Mouse (Mus musculus) embryonic facial prominence, embryonic 13.5 days (tissue): ENCODE measurements around the gene Guk1. TPM values are rescaled to one million over a fixed set of nuclear protein-coding genes. Genes with fewer than 3 reads are reported as not detected.

Experiments
- ATAC-seq: fragments of 200-750 bp; cut with Nextera tagmentation; 2 replicates; pipeline ENCODE4 v1.8.0; 2017; ENCODE audit warnings: low read depth; ENCODE audit not compliant: insufficient number of reproducible peaks, insufficient read depth, low FRiP score, low TSS enrichment
- H3K27ac ChIP-seq: fragments of 300-500 bp; sonication (generic); 2 replicates; pipeline ENCODE4 v1.5.1; 2015; ENCODE audit warnings: moderate library complexity, mild to moderate bottlenecking, inconsistent platforms
- H3K27me3 ChIP-seq: fragments of 300-500 bp; sonication (generic); 2 replicates; pipeline ENCODE4 v1.6.1; 2015; ENCODE audit warnings: mild to moderate bottlenecking, inconsistent platforms
- H3K36me3 ChIP-seq: fragments of 300-500 bp; sonication (generic); 2 replicates; pipeline ENCODE4 v1.6.1; 2015; ENCODE audit warnings: mild to moderate bottlenecking, inconsistent platforms
- H3K4me1 ChIP-seq: fragments of 300-500 bp; sonication (generic); 2 replicates; pipeline ENCODE4 v1.6.1; 2015; ENCODE audit warnings: inconsistent platforms
- H3K4me2 ChIP-seq: fragments of 300-500 bp; sonication (generic); 2 replicates; pipeline ENCODE4 v1.6.1; 2015; ENCODE audit warnings: moderate library complexity, mild to moderate bottlenecking, inconsistent platforms
- H3K4me3 ChIP-seq: fragments of 300-500 bp; sonication (generic); 2 replicates; pipeline ENCODE4 v1.5.1; 2015; ENCODE audit warnings: mild to moderate bottlenecking, inconsistent platforms
- H3K9ac ChIP-seq: fragments of 300-500 bp; sonication (generic); 2 replicates; pipeline ENCODE4 v1.6.1; 2015; ENCODE audit warnings: mild to moderate bottlenecking, inconsistent platforms
- H3K9me3 ChIP-seq: fragments of 300-500 bp; sonication (generic); 2 replicates; pipeline ENCODE4 v1.6.1; 2016; ENCODE audit warnings: inconsistent platforms
- WGBS: fragments of 180-500 bp; shearing (Covaris S2); methylation state at CpG from one replicate; pipeline ENCODE4 v1.1.7; 2015; ENCODE audit warnings: mixed read lengths; 5-methylcytosine and 5-hydroxymethylcytosine counted together
- polyA plus RNA-seq: library from polyadenylated mRNA; unstranded; fragments of >200 nt; fragmentation: Nextera tagmentation; extraction: Ambion mirVana; gene quantifications from 2 replicates; pipeline ENCODE4 v1.2.1, GENCODE M21; 2015

Gene Guk1
- polyA plus RNA-seq, 1 experiment from 2014 or later: 142 TPM

DNA sequence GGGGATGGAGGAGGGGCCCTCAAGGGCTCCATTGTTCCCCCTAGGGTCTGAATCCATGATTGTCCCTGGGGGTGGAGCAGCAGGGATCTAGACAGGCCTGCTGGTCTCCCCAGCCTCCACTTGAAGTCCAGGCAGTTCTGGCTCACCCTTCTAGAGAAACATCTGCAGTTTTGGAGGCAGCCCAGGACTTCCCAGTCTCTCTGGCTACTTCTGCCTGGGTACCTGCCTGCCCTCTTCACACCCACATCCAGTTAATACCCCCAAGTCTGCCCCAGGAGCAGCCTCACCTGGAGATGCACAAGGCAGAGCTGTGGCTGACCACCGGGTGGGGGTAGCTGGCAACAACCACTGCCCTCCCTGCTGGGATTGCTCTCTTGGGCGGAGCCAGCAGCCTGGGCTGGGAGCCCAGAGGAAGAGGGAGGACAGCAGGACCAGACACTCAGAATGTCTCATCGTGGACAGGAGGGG is 9.1 kb downstream of the Guk1 start, which contains the start of gene Gjc2:
TSS of gene Gjc2 (minus strand) at position 350 of the 468 bp plus-strand sequence.
- WGBS: 46% methylated on average over 3 of the region's 3 CpGs
- no peak for ATAC-seq
- no peak within 1 kb of the TSS for H3K27ac ChIP-seq
- no peak within 1 kb of the TSS for H3K4me3 ChIP-seq
- peaks cover 25% of the 10 kb centered on the region for H3K27me3 ChIP-seq
- no peak within 1 kb of the TSS for H3K9ac ChIP-seq
- H3K36me3 ChIP-seq: peaks cover 48% of the 10 kb centered on the region
- H3K4me1 ChIP-seq: no peaks in the 10 kb centered on the region
- H3K9me3 ChIP-seq: no peaks in the 10 kb centered on the region
- no peak within 1 kb of the TSS for H3K4me2 ChIP-seq

- H3K9me3 ChIP-seq: no peaks in the 10 kb centered on the region
- H3K4me1 ChIP-seq: peaks cover 9% of the 10 kb centered on the region
- peak overlapping the region; percentile 28 for H3K4me3 ChIP-seq
- H3K36me3 ChIP-seq: no peaks in the 10 kb centered on the region
- H3K4me2 ChIP-seq: peak overlapping the region; percentile 50
- 6% methylated on average over 34 of the region's 34 CpGs for WGBS
- no peak for ATAC-seq
- no peak overlapping the region for H3K27ac ChIP-seq
- peaks cover 85% of the 10 kb centered on the region for H3K27me3 ChIP-seq
- H3K9ac ChIP-seq: no peak overlapping the region
These were observed 15.1 kb downstream of the Guk1 start for GRCm38 (mm10) chr11:59176921-59177320.

- Histone ChIP-seq H3K27me3 (peaks cover 88% of the 10 kb centered on the region), H3K4me1 (peaks cover 9% of the 10 kb centered on the region), H3K9me3 (no peaks in the 10 kb centered on the region), H3K4me2 (peak overlapping the region; percentile 50), H3K4me3 (peak overlapping the region; percentile 28), H3K9ac (peak overlapping the region; percentile 49; the same call in 1 of the 2 replicates), H3K27ac (no peak overlapping the region), H3K36me3 (no peaks in the 10 kb centered on the region)
- 4% methylated on average over 48 of the region's 48 CpGs for WGBS
- ATAC-seq: no peak
These were observed 15.5 kb downstream of the Guk1 start for GRCm38 (mm10) chr11:59176475-59176874.

GRCm38 (mm10) chr11:59174189-59174838 is 17.7 kb downstream of the Guk1 start:
- Histone ChIP-seq H3K4me2 (no peak overlapping the region), H3K9me3 (no peaks in the 10 kb centered on the region), H3K27me3 (peaks cover 79% of the 10 kb centered on the region), H3K9ac (no peak overlapping the region), H3K27ac (no peak overlapping the region), H3K4me1 (peaks cover 9% of the 10 kb centered on the region), H3K36me3 (no peaks in the 10 kb centered on the region), H3K4me3 (no peak overlapping the region)
- no peak for ATAC-seq
- WGBS: 50% methylated on average over 6 of the region's 6 CpGs

DNA sequence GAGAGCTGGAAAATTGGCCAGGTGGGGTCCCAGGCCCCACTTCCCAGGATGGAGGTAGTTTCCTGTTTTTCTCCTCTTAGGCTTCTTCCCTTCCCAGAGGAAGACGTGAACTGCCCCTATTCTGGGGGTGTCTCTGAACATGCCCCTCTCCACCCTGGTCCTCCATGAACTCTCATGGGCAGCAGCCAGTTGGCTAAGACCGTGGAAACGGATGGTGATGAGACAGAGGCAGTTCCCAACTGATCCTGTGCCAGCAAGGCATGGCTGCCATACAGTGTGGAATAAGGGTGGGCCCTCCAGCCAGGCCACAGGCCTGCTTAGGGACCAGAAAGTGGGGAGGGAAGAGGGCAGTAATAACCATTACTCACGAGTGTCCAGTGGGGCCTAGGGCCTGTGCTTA is 21.5 kb downstream of the Guk1 start:
- no peak overlapping the region for H3K4me2 ChIP-seq
- no peak for ATAC-seq
- no peaks in the 10 kb centered on the region for H3K4me1 ChIP-seq
- H3K27me3 ChIP-seq: peaks cover 42% of the 10 kb centered on the region
- WGBS: 71% methylated on average over 4 of the region's 4 CpGs
- H3K9me3 ChIP-seq: no peaks in the 10 kb centered on the region
- no peak overlapping the region for H3K4me3 ChIP-seq
- H3K27ac ChIP-seq: no peak overlapping the region
- H3K9ac ChIP-seq: no peak overlapping the region
- H3K36me3 ChIP-seq: no peaks in the 10 kb centered on the region

DNA sequence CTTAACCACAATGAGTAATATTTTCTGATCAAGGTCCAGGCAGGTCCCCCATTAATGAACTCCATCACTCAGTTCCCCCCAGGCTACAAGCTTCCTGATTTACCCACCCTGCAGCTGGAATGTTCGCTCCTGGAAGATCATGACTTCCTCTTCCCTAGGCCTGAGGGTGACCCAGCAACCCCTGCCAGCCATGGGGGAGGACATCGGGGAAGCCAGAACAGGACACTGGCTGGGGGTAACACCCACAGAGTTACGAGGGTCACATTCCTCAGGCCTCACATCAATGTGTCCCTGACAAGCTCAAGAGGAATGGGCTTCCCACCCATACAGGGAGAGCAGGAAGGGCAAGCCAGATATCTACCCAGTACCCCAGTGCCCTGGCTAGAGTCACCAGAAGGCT is 22.2 kb downstream of the Guk1 start:
- WGBS: 48% methylated on average over 3 of the region's 3 CpGs
- no peaks in the 10 kb centered on the region for H3K36me3 ChIP-seq
- no peaks in the 10 kb centered on the region for H3K9me3 ChIP-seq
- H3K27me3 ChIP-seq: peaks cover 34% of the 10 kb centered on the region
- H3K4me3 ChIP-seq: no peak overlapping the region
- ATAC-seq: no peak
- H3K27ac ChIP-seq: no peak overlapping the region
- no peak overlapping the region for H3K9ac ChIP-seq
- no peak overlapping the region for H3K4me2 ChIP-seq
- no peaks in the 10 kb centered on the region for H3K4me1 ChIP-seq

- H3K4me1 ChIP-seq: peaks cover 15% of the 10 kb centered on the region
- H3K9ac ChIP-seq: no peak overlapping the region
- H3K4me2 ChIP-seq: no peak overlapping the region
- ATAC-seq: no peak
- no peaks in the 10 kb centered on the region for H3K27me3 ChIP-seq
- no peak overlapping the region for H3K27ac ChIP-seq
- WGBS: 75% methylated on average over 2 of the region's 2 CpGs
- no peaks in the 10 kb centered on the region for H3K9me3 ChIP-seq
- no peak overlapping the region for H3K4me3 ChIP-seq
- H3K36me3 ChIP-seq: no peaks in the 10 kb centered on the region
These were observed 26.3 kb downstream of the Guk1 start for GRCm38 (mm10) chr11:59165616-59166241.

DNA sequence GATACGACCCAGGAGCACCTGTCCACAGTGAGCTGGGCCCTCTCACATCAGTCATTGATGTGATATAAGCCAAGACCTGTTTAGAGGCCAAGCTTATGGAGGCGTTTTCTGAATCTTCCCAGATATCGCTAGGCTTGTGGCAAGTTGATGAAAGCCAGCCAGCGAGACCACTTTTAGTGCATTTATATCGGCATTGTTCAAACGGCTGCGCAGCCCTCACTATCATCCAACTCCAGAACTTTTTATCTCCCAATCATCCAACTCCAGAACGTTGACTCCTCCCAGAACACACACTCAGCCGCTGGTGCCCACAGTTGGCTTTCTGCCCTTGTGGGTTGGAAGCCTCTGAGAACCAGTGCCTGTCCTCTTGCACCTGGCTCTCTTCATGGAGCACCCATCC is 27.6 kb downstream of the Guk1 start:
- WGBS: 86% methylated on average over 9 of the region's 9 CpGs
- Histone ChIP-seq H3K27me3 (no peaks in the 10 kb centered on the region), H3K4me1 (peaks cover 15% of the 10 kb centered on the region), H3K36me3 (no peaks in the 10 kb centered on the region), H3K27ac (peak overlapping the region; percentile 99; the same call in 1 of the 2 replicates), H3K9ac (no peak overlapping the region), H3K4me2 (peak overlapping the region; percentile 69; the same call in 1 of the 2 replicates), H3K9me3 (no peaks in the 10 kb centered on the region), H3K4me3 (peak overlapping the region; percentile 77)
- no peak for ATAC-seq

- WGBS: 3% methylated on average over 68 of the region's 68 CpGs
- ATAC-seq: peak; percentile 97
- Histone ChIP-seq H3K36me3 (peaks cover 5% of the 10 kb centered on the region; the same call in 1 of the 2 replicates), H3K9ac (peak within 1 kb of the TSS; percentile 88), H3K4me3 (peak within 1 kb of the TSS; percentile 77), H3K27me3 (no peaks in the 10 kb centered on the region), H3K4me1 (peaks cover 15% of the 10 kb centered on the region), H3K9me3 (no peaks in the 10 kb centered on the region), H3K4me2 (peak within 1 kb of the TSS; percentile 69), H3K27ac (peak within 1 kb of the TSS; percentile 99)
These were observed 28.5 kb downstream of the Guk1 start, which contains the start of gene Iba57 for GRCm38 (mm10) chr11:59163255-59164236. Iba57 (minus strand) TSS chr11:59163739.

DNA sequence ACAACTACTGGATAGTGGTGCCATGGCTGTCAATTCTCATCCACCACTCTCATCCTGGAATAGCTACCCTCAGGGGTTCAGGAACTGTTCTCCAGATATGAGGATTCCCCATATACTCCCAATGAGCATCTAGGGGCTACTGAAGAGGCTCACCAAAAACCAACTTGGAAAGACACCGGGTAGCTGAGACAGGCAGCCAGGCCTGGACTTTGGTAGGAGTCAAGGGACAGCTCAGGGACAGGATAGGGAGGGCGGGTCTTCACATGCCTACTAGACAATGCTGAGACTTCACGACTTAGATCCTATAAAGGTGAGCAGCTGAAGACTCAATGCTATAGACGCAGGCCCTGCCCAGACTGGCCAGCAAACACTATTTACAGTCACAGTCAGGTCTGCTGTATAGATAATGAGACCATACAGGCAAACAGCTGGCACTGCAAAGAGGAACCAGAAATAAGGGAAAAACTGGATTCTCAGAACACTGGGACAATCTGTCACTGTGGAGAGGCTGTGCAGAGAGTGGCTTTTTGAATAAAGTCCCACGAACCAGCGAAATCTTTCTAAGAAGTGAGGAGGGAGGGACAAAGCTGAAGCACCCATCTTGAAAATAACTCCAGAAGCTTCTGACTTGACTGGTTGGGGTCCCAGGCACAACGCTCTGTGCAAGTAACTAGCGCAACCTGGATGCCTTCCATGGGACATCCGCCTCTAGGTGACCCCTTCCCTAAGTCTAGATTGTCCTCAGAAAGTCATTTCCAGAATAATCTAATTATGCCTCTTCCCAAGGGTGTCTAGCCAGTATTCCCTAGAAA is 29.4 kb downstream of the Guk1 start:
- peak overlapping the region; percentile 88 for H3K9ac ChIP-seq
- H3K27me3 ChIP-seq: no peaks in the 10 kb centered on the region
- peaks cover 15% of the 10 kb centered on the region for H3K4me1 ChIP-seq
- H3K27ac ChIP-seq: peak overlapping the region; percentile 99
- peak overlapping the region; percentile 77 for H3K4me3 ChIP-seq
- 63% methylated on average over 9 of the region's 9 CpGs for WGBS
- no peak for ATAC-seq
- no peaks in the 10 kb centered on the region for H3K9me3 ChIP-seq
- peak overlapping the region; percentile 69 for H3K4me2 ChIP-seq
- H3K36me3 ChIP-seq: peaks cover 13% of the 10 kb centered on the region
